Mouse (Mus musculus) telencephalon, adult 2 months (tissue): Measurements from ENCODE around the gene Nmral1.

Experiments used
- DNase-seq: peaks from one replicate; pipeline ENCODE4 v3.0.0-alpha.2; 2011; ENCODE audit warnings: low read depth, low spot score

Nmral1 gene

GRCm38 (mm10) chr16:4661605-4662004 is 57.6 kb downstream of the Nmral1 start:
- DNase-seq, result no peak
